Mouse (Mus musculus) forebrain, postnatal 0 days (tissue): Measurements from ENCODE around the gene Slc4a3. TPM values are rescaled to one million over a fixed set of nuclear protein-coding genes. Genes with fewer than 3 reads are reported as not detected.

Source experiments
- ATAC-seq: fragments of 200-750 bp; cut with Nextera tagmentation; 2 replicates; pipeline ENCODE4 v1.8.0; 2017; ENCODE audit warnings: mild to moderate bottlenecking, moderate library complexity
- DNase-seq: peaks from one replicate; pipeline ENCODE4 v3.0.0-alpha.2; 2015
- H3K27ac ChIP-seq: fragments of 300-500 bp; sonication (generic); 2 replicates; pipeline ENCODE4 v1.5.1; 2014; ENCODE audit warnings: low read depth, mild to moderate bottlenecking, antibody characterized with exemption, low read length, moderate library complexity, mixed read lengths
- H3K27me3 ChIP-seq: fragments of 300-500 bp; sonication (generic); 2 replicates; pipeline ENCODE4 v1.6.1; 2014; ENCODE audit warnings: mild to moderate bottlenecking, low read length, mixed read lengths; ENCODE audit not compliant: insufficient read depth
- H3K36me3 ChIP-seq: fragments of 300-500 bp; sonication (generic); 2 replicates; pipeline ENCODE4 v1.6.1; 2014; ENCODE audit warnings: mild to moderate bottlenecking, moderate library complexity; ENCODE audit not compliant: insufficient read depth
- H3K4me1 ChIP-seq: fragments of 300-500 bp; sonication (generic); 2 replicates; pipeline ENCODE4 v1.6.1; 2014; ENCODE audit warnings: antibody characterized with exemption; ENCODE audit not compliant: insufficient read depth
- H3K4me2 ChIP-seq: fragments of 300-500 bp; sonication (generic); 2 replicates; pipeline ENCODE4 v1.6.1; 2014; ENCODE audit warnings: low read depth, mild to moderate bottlenecking, moderate library complexity
- H3K4me3 ChIP-seq: fragments of 300-500 bp; sonication (generic); 2 replicates; pipeline ENCODE4 v1.5.1; 2014; ENCODE audit warnings: low read depth, low read length, mixed read lengths
- H3K9ac ChIP-seq: fragments of 300-500 bp; sonication (generic); 2 replicates; pipeline ENCODE4 v1.6.1; 2014; ENCODE audit warnings: mild to moderate bottlenecking
- H3K9me3 ChIP-seq: fragments of 300-500 bp; sonication (generic); 2 replicates; pipeline ENCODE4 v1.6.1; 2016; ENCODE audit warnings: low read length
- CTCF ChIP-seq: sonication (generic); IDR thresholded peaks from 2 replicates; pipeline ENCODE4 v1.5.1; 2016; ENCODE audit warnings: antibody characterized with exemption, control low read depth, low read depth
- WGBS: fragments of 180-500 bp; shearing (Covaris S2); extraction: QIAGEN DNeasy Blood & Tissue Kit; methylation state at CpG from one replicate; pipeline ENCODE4 v1.1.7; 2014; 5-methylcytosine and 5-hydroxymethylcytosine counted together
- polyA plus RNA-seq: library from polyadenylated mRNA; unstranded; fragments of >200 nt; fragmentation: Nextera tagmentation; extraction: Ambion mirVana; gene quantifications from 2 replicates; pipeline ENCODE4 v1.2.1, GENCODE M21; 2015
- total RNA-seq: library from RNA; depleted of rRNA; stranded (reverse); fragments of >200 nt; gene quantifications from 2 replicates; pipeline ENCODE4 v1.2.3, GENCODE M21; 2014

Gene Slc4a3
- total and polyA plus RNA-seq, 2 experiments from 2014 or later: 73.0 to 120 TPM

DNA sequence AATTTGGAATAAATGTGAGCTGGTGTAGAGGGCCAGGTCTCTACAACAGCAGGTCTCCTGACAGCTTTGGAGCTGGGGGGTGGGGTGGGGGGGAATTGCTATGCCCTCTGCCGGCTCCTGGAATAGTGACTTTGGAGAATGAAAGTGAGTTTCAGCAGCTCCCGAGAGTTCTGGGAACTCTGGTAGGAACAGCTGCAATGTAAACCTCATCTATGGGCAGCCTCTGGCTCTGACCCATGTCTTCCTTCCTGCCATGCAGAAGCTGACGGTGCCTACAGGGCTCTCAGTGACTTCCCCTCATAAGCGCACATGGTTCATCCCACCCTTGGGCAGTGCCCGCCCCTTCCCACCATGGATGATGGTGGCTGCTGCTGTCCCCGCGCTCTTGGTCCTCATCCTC, 9.6 kb downstream of the Slc4a3 start:
- Histone ChIP-seq H3K4me3 (no peak overlapping the region), H3K4me2 (no peak overlapping the region), H3K27ac (no peak overlapping the region), H3K36me3 (peaks cover 72% of the 10 kb centered on the region), H3K4me1 (peaks cover 6% of the 10 kb centered on the region), H3K9ac (no peak overlapping the region), H3K9me3 (no peaks in the 10 kb centered on the region), H3K27me3 (no peaks in the 10 kb centered on the region)
- no peak for TF ChIP-seq CTCF
- ATAC-seq (no peak), DNase-seq (no peak)
- WGBS: 88% methylated on average over 7 of the region's 7 CpGs

DNA sequence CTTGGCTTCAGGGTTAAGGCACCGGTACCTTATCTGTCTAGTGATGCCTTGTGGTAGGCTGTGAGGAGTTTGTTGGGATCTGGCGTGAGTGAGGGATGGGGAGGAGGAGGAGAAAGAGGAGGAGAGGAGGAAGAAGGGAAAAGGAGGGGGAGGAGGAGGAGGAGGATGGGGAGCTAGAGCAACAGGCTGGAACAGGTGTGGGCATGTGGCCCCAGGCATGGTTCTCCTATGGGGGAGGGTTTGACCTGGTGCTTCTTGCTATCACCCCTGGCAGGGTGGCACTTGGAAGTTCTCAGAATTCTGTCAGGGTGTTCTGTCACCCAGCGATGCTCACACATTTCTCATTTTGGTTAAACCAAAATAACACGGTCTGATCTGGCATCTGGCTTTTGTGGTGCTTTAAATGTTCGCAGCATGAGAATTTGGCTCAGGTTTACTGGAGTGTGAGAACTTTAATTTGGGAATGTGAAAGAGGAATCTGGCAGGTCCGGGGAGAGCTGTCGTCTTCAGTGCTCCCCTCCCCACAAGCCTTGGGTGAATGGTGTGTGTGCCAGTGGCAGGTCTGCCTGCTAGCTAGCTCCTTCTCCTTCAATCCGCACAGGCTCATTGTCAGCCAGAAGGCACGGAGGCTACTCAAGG, 10.2 kb downstream of the Slc4a3 start:
- no peak for TF ChIP-seq CTCF
- Histone ChIP-seq H3K4me3 (no peak overlapping the region), H3K27me3 (no peaks in the 10 kb centered on the region), H3K4me2 (no peak overlapping the region), H3K9me3 (no peaks in the 10 kb centered on the region), H3K4me1 (peaks cover 6% of the 10 kb centered on the region), H3K9ac (no peak overlapping the region), H3K27ac (no peak overlapping the region), H3K36me3 (peaks cover 66% of the 10 kb centered on the region)
- 78% methylated on average over 9 of the region's 9 CpGs for WGBS
- DNase-seq (peak; percentile 35), ATAC-seq (no peak)

DNA sequence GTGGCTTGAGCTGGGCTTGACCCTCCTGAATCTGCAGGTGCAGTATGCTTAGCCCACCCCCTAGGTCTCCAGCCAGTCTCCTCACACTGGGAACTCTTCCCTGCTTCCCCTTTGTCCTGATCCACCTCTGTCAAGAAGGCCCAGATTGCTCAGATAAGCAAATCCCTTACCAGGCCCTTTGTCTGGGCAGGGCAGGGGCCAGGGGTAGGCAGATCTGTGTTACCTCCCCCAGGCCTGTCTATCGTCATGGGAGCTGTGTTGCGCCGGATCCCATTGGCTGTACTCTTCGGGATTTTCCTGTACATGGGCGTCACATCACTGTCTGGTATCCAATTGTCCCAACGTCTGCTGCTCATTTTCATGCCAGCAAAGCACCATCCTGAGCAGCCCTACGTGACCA, 11.0 kb downstream of the Slc4a3 start:
- Histone ChIP-seq H3K9me3 (no peaks in the 10 kb centered on the region), H3K27ac (no peak overlapping the region), H3K36me3 (peaks cover 58% of the 10 kb centered on the region), H3K4me1 (peaks cover 6% of the 10 kb centered on the region), H3K4me2 (no peak overlapping the region), H3K4me3 (no peak overlapping the region), H3K9ac (no peak overlapping the region), H3K27me3 (no peaks in the 10 kb centered on the region)
- no peak for ATAC-seq
- WGBS: 93% methylated on average over 7 of the region's 7 CpGs
- no peak for DNase-seq
- TF ChIP-seq CTCF: no peak

DNA sequence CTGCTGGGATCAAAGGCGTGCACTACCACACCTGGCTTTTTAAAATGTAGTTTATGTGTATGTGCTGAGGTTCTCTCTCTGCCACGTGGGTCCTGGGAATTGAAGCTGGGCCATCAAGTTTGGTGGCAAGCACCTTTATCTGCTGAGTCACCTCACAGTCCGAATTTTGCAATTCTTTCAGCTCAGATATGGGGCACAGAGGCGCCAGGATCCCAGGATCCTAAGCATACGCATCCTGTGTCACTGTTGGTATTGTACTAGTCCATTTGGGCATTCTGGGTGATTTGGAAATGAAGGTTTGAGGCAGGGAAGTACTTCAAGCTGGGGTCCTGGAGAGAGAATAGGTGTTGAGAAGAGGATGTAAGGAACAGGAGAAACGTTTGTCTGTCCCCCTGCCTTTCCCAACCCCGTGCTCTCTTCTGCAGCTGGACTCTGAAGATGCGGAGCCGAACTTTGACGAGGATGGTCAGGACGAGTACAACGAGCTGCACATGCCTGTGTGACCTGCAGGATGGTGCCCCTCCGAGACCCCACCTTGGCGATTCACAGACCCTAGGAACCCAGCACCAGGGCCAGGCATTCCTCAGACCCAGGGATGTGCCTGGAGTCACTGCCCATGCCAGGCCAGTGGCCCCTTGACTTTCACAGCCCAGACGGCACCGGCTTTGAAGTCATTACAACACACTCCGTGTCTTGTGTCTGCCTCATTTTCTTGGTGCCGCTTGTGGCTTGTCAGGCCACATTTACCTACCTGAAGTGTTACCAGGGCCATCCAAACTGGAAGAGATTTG, 12.5 kb downstream of the Slc4a3 start:
- no peak for DNase-seq
- Histone ChIP-seq H3K36me3 (peaks cover 43% of the 10 kb centered on the region), H3K4me3 (no peak overlapping the region), H3K4me1 (peaks cover 9% of the 10 kb centered on the region), H3K9me3 (no peaks in the 10 kb centered on the region), H3K4me2 (0 out of 2 replicates have a peak overlapping the region, but pooled peaks have one; percentile 34), H3K27ac (peak overlapping the region; percentile 79), H3K27me3 (no peaks in the 10 kb centered on the region), H3K9ac (peak overlapping the region; percentile 34; the same call in 1 of the 2 replicates)
- no peak for ATAC-seq
- TF ChIP-seq CTCF: no peak
- WGBS: 88% methylated on average over 18 of the region's 18 CpGs

DNA sequence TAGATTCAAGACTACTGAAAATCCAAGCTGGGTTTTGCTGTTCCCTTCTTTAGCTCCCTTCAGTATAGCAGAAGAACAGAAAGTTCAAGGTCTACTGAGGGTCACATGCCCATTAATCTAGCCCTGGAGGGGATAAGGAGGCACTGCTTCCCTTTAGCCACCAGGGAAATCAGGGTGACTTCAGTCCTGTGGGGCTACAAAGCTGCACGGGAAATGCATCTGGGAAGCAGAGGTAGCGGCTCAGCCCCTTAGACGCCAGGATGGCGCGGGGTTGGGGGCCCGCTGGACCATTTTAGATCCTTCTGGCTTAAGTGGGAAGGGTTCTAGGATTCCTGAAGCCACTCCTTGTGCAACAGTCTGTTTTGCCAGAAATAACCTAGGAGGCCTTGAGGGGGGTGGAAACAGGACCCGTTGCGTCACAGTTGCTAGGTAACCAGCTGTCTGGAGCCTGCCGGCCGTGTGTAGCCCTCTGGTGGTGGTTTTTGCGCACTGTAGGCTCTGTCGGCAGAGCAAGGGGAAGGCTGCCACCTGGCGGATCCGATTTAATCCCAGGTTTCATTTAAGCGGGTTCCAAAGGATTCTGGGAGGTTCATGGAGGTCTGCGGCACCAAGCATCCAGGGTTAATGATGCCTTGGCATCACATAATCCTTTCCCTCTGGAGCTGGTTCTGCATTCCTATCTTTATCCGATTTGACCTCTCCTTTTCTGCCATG, 13.3 kb downstream of the Slc4a3 start:
- peak; percentile 100 for TF ChIP-seq CTCF
- ATAC-seq (peak; percentile 95), DNase-seq (peak; percentile 97)
- Histone ChIP-seq H3K4me2 (peak overlapping the region; percentile 34), H3K27me3 (no peaks in the 10 kb centered on the region), H3K27ac (peak overlapping the region; percentile 79), H3K4me1 (peaks cover 9% of the 10 kb centered on the region), H3K9me3 (no peaks in the 10 kb centered on the region), H3K36me3 (peaks cover 36% of the 10 kb centered on the region), H3K4me3 (no peak overlapping the region), H3K9ac (peak overlapping the region; percentile 34)
- 10% methylated on average over 17 of the region's 17 CpGs for WGBS

DNA sequence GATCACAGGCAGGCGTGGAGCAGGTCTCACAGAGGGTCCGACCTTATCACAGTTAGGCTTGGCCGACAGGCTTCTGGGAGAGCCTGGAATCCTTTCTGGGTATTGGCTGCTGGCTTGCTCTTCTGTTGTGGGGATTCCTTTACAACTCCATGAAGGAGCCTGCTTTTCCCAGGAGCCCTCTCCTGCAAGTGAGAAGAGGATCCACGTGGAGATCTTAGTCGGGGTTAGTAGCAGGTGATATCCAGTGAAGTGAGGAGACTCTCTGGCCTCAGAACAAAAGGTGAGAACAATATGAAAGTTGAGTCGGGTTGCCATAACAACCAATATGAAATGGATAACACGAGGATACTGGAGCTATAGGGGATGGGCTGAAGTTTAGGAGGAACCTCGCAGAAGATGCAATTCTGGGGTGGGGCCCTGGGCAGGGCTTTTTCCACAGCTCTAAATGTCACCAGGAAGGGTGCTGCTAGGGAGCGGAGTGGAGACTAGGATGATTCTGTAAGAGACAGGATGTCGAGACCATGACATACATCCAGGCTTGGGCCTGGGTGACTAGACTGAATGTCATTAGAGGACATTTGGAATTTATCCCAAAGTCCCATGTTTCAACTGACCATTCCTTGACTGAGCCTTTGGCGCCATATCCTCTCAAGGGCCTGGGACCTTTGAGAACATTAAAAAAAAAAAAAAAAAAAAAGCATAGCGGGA, 14.3 kb downstream of the Slc4a3 start:
- Histone ChIP-seq H3K9me3 (no peaks in the 10 kb centered on the region), H3K36me3 (peaks cover 26% of the 10 kb centered on the region; the same call in 1 of the 2 replicates), H3K4me2 (no peak overlapping the region), H3K4me1 (peaks cover 9% of the 10 kb centered on the region), H3K9ac (no peak overlapping the region), H3K27me3 (no peaks in the 10 kb centered on the region), H3K4me3 (no peak overlapping the region), H3K27ac (no peak overlapping the region)
- TF ChIP-seq CTCF: no peak
- DNase-seq: peak; percentile 3
- 83% methylated on average over 12 of the region's 12 CpGs for WGBS
- ATAC-seq: no peak
